Comparison of ENCODE assay signal across 9 mouse cellular contexts in genomic region chr15:84720291-84721204, GRCm38 (mm10). TPM values are rescaled to one million over a fixed set of nuclear protein-coding genes. Genes with fewer than 3 reads are reported as not detected.
DNase-seq lines count a peak whose midpoint lies in the region; ATAC-seq and TF ChIP-seq lines count a peak whose summit lies in the region.
"Had no signal": no experiment of that assay in that cellular context is flagged by ENCODE, and none has a peak within 500 bp of the region (broad histone marks: within the 10 kb centered on the region; RNA-seq: fewer than 3 reads in every experiment).

No protein-coding gene starts in this region.

- peak overlapping the region; percentile 47 for H3K4me3 ChIP-seq in kidney, adult 2 months (ENCODE audit: insufficient read depth, low read depth, low read length)
- peak overlapping the region; percentile 25 for H3K4me3 ChIP-seq in hindbrain, embryonic 12.5 days
- H3K4me3 ChIP-seq in liver, postnatal 0 days (ENCODE audit: low read depth, low read length), result peak overlapping the region; percentile 36
- peak overlapping the region; percentile 54 for H3K4me3 ChIP-seq in stomach, postnatal 0 days (ENCODE audit: low read depth, low read length)

- H3K4me2 ChIP-seq in hindbrain, embryonic 12.5 days (replicated peaks), result peak overlapping the region; percentile 50
- H3K4me2 ChIP-seq in liver, postnatal 0 days (ENCODE audit: low read depth, low read length), result peak overlapping the region; percentile 67
- H3K4me2 ChIP-seq in stomach, postnatal 0 days (replicated peaks; ENCODE audit: low read depth), result peak overlapping the region; percentile 98

- DNase-seq in kidney, adult 2 months, result peak; percentile 26
- no peak for DNase-seq in kidney, adult 11 months
- DNase-seq in embryo, embryonic 9.5 days (ENCODE audit: extremely low spot score), result peak; percentile 65
- no peak for DNase-seq in liver, postnatal 0 days
- DNase-seq in stomach, postnatal 0 days (ENCODE audit: low spot score), result peak; percentile 62
- no peak for DNase-seq in thymus, postnatal 0 days (ENCODE audit: low spot score)
- DNase-seq in layer of hippocampus, adult 18-20 months (ENCODE audit: low spot score in 2 of 2), result no peak

- no peak for ATAC-seq in hindbrain, embryonic 12.5 days (ENCODE audit: low FRiP score)
- no peak for ATAC-seq in liver, postnatal 0 days
- ATAC-seq in stomach, postnatal 0 days (ENCODE audit: low FRiP score, low TSS enrichment), result peak; percentile 38; the same call in 1 of the 2 replicates
- ATAC-seq: Patski had no signal

- no peak for TF ChIP-seq POLR2A in kidney, adult 2 months (IDR thresholded peaks at IDR 0.05; ENCODE audit: low read depth, low read length)

- H3K27me3 ChIP-seq in kidney, adult 2 months (replicated peaks; ENCODE audit: control insufficient read depth, insufficient read depth, low read length), result no peaks in the 10 kb centered on the region
- H3K27me3 ChIP-seq in hindbrain, embryonic 12.5 days, result peaks cover 35% of the 10 kb centered on the region
- peaks cover 22% of the 10 kb centered on the region for H3K27me3 ChIP-seq in liver, postnatal 0 days (ENCODE audit: insufficient read depth, low read length)
- no peaks in the 10 kb centered on the region for H3K27me3 ChIP-seq in stomach, postnatal 0 days (ENCODE audit: control insufficient read depth, insufficient read depth, low read length)
- H3K27me3 ChIP-seq: Patski had no signal

- 15% methylated on average over 33 of the region's 33 CpGs for WGBS in kidney, adult 2 months
- WGBS in hindbrain, embryonic 12.5 days, result 4% methylated on average over 33 of the region's 33 CpGs
- WGBS in liver, postnatal 0 days (ENCODE audit: insufficient replicate concordance), result 10% methylated on average over 33 of the region's 33 CpGs
- 5% methylated on average over 33 of the region's 33 CpGs for WGBS in stomach, postnatal 0 days

- TF ChIP-seq CTCF in kidney, adult 2 months (conservative IDR thresholded peaks at IDR 0.05; ENCODE audit: insufficient read depth, insufficient read length, low read depth, low read length), result no peak
- TF ChIP-seq CTCF in liver, postnatal 0 days (IDR thresholded peaks at IDR 0.05; ENCODE audit: low read depth), result no peak
- no peak for TF ChIP-seq CTCF in stomach, postnatal 0 days (IDR thresholded peaks at IDR 0.05; ENCODE audit: low read depth)

- no peak overlapping the region for H3K27ac ChIP-seq in kidney, adult 2 months (ENCODE audit: insufficient read depth, low read depth, low read length)
- H3K27ac ChIP-seq in hindbrain, embryonic 12.5 days, result no peak overlapping the region
- H3K27ac ChIP-seq in liver, postnatal 0 days (ENCODE audit: low read depth), result no peak overlapping the region
- H3K27ac ChIP-seq in stomach, postnatal 0 days (replicated peaks), result peak overlapping the region; percentile 67

- 0 out of 2 replicates have a peak overlapping the region, but pooled peaks have one; percentile 6 for H3K9ac ChIP-seq in hindbrain, embryonic 12.5 days
- H3K9ac ChIP-seq in liver, postnatal 0 days (replicated peaks), result no peak overlapping the region; the same call in 1 of the 2 replicates
- H3K9ac ChIP-seq in stomach, postnatal 0 days (ENCODE audit: low read length), result peak overlapping the region; percentile 72

- no peak for TF ChIP-seq EP300 in liver, postnatal 0 days (IDR thresholded peaks at IDR 0.05; ENCODE audit: low read depth)
- no peak for TF ChIP-seq EP300 in stomach, postnatal 0 days (optimal IDR thresholded peaks at IDR 0.05)

- no peaks in the 10 kb centered on the region for H3K9me3 ChIP-seq in hindbrain, embryonic 12.5 days (replicated peaks)
- no peaks in the 10 kb centered on the region for H3K9me3 ChIP-seq in liver, postnatal 0 days (ENCODE audit: low read length)
- H3K9me3 ChIP-seq in stomach, postnatal 0 days (ENCODE audit: control insufficient read depth, low read length), result no peaks in the 10 kb centered on the region

- H3K4me1 ChIP-seq in kidney, adult 2 months (ENCODE audit: control insufficient read depth, insufficient read depth, low read length), result no peaks in the 10 kb centered on the region
- peaks cover 15% of the 10 kb centered on the region for H3K4me1 ChIP-seq in hindbrain, embryonic 12.5 days
- H3K4me1 ChIP-seq in liver, postnatal 0 days (ENCODE audit: insufficient read depth), result peaks cover 6% of the 10 kb centered on the region
- 0 out of 2 replicates have a peak, but pooled peaks cover 4% of the 10 kb centered on the region for H3K4me1 ChIP-seq in stomach, postnatal 0 days (replicated peaks; ENCODE audit: control insufficient read depth, insufficient read depth)

- no peaks in the 10 kb centered on the region for H3K36me3 ChIP-seq in kidney, adult 2 months (ENCODE audit: control insufficient read depth, insufficient read depth, low read length)
- no peaks in the 10 kb centered on the region for H3K36me3 ChIP-seq in hindbrain, embryonic 12.5 days
- no peaks in the 10 kb centered on the region for H3K36me3 ChIP-seq in liver, postnatal 0 days (replicated peaks; ENCODE audit: insufficient read depth, low read length)
- H3K36me3 ChIP-seq in stomach, postnatal 0 days (ENCODE audit: control insufficient read depth, insufficient read depth, low read length), result no peaks in the 10 kb centered on the region

RNA-seq across cellular contexts. Expression of gene Arhgap8, which starts 0.7 kb away (rescaled TPM):
- polyA plus RNA-seq in kidney, adult 2 months (2012; rRNA removed), result 4.7 and 5.3 TPM in 2 replicates
- polyA plus RNA-seq in hindbrain, embryonic 12.5 days (2016; fragmentation: Nextera tagmentation; extraction: Ambion mirVana), result 2.5 and 2.9 TPM in 2 replicates
- 0.19 and 0.58 TPM in 2 replicates for polyA plus RNA-seq in liver, postnatal 0 days (2015; fragmentation: Nextera tagmentation; extraction: Ambion mirVana)
- 20.2 and 22.0 TPM in 2 replicates for polyA plus RNA-seq in stomach, postnatal 0 days (2015; fragmentation: Nextera tagmentation; extraction: Ambion mirVana)
- 28.7 and 30.5 TPM in 2 replicates for polyA plus RNA-seq in thymus, postnatal 0 days (2015; fragmentation: Nextera tagmentation; extraction: Ambion mirVana)
- under 1 TPM in 1 of 2 experiments, not detected in 1; 0.52 TPM for total RNA-seq in layer of hippocampus, adult 18-20 months (2021)

RNA-seq across cellular contexts. Expression of gene Prr5, which starts 51.1 kb away (rescaled TPM):
- 63.6 and 68.4 TPM in 2 replicates for polyA plus RNA-seq in kidney, adult 2 months (2012; rRNA removed)
- 17.9 and 19.4 TPM in 2 replicates for polyA plus RNA-seq in hindbrain, embryonic 12.5 days (2016; fragmentation: Nextera tagmentation; extraction: Ambion mirVana)
- 4.3 and 5.5 TPM in 2 replicates for polyA plus RNA-seq in liver, postnatal 0 days (2015; fragmentation: Nextera tagmentation; extraction: Ambion mirVana)
- 18.2 and 20.3 TPM in 2 replicates for polyA plus RNA-seq in stomach, postnatal 0 days (2015; fragmentation: Nextera tagmentation; extraction: Ambion mirVana)
- polyA plus RNA-seq in thymus, postnatal 0 days (2015; fragmentation: Nextera tagmentation; extraction: Ambion mirVana), result 13.3 and 13.7 TPM in 2 replicates
- 10 to 100 TPM; 14.0 to 14.4 TPM for total RNA-seq in layer of hippocampus, adult 18-20 months (2021)

Comparison
In these comparisons a context has a peak if more than half of its experiments do, and no peak if none do; other contexts are left out.
1. DNase-seq: peak in kidney, adult 2 months (single experiment), embryo, embryonic 9.5 days (single experiment) and stomach, postnatal 0 days (single experiment); none in kidney, adult 11 months (single experiment), liver, postnatal 0 days (single experiment), thymus, postnatal 0 days (single experiment) and layer of hippocampus, adult 18-20 months (0 of 2).
2. Peak in every context shown above with its lines, with median percentiles within 50 percentile points of each other: H3K4me3 ChIP-seq and H3K4me2 ChIP-seq.